Mouse (Mus musculus) adrenal gland, postnatal 25 days (tissue): ENCODE data around the gene Ralgapa2. TPM values are rescaled to one million over a fixed set of nuclear protein-coding genes. Genes with fewer than 3 reads are reported as not detected.
A peak's percentile ranks its signal among the peaks of the same experiment; 100 is the strongest.

Source experiments
- DNase-seq: peaks from one replicate; pipeline ENCODE4 v3.0.0; 2021; ENCODE audit warnings: mixed read lengths
- total RNA-seq: library from RNA; stranded (reverse); gene quantifications from 2 replicates; pipeline ENCODE4 v1.2.3, GENCODE M21; 2021

The Ralgapa2 gene
- total RNA-seq, 1 experiment from 2014 or later = 32.3 TPM

DNA sequence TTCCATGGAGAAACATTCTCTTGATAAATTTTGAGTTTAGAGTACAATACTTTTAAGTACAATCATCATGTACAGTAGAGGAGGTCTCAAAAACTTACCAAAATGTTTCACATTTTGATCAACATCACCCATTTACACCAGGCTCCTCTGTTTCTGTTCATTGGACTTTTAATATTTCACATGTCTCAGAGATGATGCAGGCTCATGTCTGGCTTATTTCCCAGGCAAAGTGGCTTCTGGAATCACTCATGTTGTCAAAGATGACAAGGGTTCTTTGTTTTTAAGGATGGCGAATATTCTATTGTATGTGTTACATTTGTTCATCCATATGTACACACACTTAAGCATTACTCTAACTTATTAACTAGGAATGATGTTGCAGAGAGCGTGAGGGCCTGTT lies 152.5 kb downstream of the Ralgapa2 start:
- DNase-seq = no peak

DNA sequence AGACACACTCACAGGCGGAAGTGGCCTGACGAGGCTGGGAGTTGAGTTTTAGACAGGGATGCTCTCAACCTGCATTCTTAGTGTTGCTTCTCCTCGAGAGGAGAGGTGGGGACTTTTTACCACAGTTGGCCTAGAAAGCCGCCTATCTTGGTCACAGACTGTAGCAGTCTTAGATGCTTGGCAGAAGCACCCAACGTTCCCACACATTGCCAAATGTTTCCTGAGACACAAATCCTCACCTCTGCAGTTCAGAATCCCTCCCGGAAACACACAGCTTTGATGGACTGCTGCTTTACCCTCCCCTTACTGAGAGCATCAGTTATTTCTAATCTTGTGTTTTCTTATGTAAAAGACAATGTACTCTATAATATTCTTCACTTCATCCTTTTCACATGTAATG lies 155.6 kb downstream of the Ralgapa2 start:
- no peak for DNase-seq

GRCm38 (mm10) chr2:146350230-146350629 lies 161.9 kb downstream of the Ralgapa2 start:
- DNase-seq = no peak

- no peak for DNase-seq
These were observed 164.2 kb downstream of the Ralgapa2 start for GRCm38 (mm10) chr2:146347942-146348341.

- no peak for DNase-seq
These were observed 172.1 kb downstream of the Ralgapa2 start for GRCm38 (mm10) chr2:146340090-146340489.

DNA sequence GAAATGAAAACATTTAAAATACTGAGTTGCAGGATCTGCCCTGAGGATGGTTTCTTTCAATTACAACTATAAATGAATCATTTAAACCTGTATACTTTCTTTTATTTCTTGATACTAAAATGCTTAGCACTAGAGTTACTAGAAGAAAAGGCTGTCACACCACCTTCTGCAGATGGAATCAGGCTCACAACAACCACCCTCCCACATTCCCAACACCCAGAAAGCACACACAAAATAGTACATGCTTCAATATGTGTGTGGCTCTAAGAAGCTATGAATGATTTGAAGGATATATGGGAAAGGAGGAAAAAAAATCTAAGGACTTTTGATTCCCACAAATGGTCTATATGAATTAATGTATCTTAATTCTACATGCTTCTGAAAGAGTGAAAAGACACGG lies 174.6 kb downstream of the Ralgapa2 start:
- no peak for DNase-seq

GRCm38 (mm10) chr2:146331894-146332476 lies 180.2 kb downstream of the Ralgapa2 start:
- DNase-seq = no peak

DNA sequence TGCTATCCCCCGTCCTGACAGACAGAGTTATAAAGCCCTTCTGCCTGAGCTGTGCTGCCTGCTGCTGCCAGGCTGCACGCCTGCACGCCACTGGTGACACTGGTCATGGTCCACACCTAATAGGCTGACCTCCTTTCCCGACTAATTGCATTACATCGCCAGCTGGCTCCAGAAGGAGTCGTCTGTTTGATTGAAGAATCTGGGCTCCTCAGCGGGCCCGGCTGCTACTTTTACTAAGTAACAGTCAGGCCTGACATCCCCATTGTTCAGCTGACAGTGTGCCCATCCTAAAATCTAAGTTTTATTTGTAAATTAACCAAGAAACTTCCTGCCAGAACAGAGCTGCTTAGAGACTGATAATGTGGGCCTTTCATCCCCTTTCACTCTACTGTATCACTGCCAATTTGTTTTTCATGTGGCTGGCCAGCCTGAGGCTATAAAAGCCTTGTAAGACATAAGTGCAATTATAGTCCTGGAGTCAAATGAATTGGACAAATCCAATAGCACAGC lies 181.3 kb downstream of the Ralgapa2 start:
- peak; percentile 7 for DNase-seq

- no peak for DNase-seq
These were observed 182.0 kb downstream of the Ralgapa2 start for GRCm38 (mm10) chr2:146330101-146330500.

- DNase-seq = no peak
These were observed 185.5 kb downstream of the Ralgapa2 start for GRCm38 (mm10) chr2:146326654-146327053.

DNA sequence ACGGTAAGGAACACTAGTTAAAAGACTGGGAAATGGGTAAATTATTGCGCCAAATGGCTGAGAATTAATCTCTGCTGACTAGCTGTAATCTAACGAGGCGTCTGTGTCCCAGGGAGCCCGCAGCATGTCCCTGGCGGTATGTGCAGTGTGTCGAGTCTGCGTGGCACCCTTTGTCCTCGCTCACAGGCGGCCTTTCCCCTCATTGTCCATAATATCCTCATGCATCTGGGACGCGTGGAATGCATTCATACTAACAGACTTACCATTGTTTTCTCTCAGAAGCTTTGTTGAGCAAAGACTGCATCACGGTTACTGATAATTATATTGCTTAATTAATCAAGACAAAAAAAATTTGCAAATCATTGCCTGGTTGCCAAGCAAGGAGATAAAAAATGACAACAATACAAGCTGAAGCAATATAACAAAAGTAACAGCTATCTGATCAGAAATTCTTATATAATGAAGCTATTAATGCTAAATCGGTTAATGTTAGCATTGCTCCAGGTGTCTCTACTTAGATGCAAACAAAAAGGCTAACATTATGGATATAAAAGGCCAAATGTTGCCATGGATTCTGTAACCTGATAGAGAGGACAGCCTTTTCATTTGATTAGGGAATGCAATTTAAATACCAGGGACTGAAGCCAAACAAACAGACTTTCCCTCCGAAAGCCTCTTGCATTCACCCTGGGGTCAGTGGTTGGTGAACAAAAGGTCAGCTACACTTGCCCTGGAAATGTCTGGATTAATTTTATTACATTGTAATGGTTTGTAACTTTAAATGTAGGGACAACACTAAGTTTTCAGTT lies 187.0 kb downstream of the Ralgapa2 start:
- DNase-seq = no peak

- no peak for DNase-seq
These were observed 187.8 kb downstream of the Ralgapa2 start for GRCm38 (mm10) chr2:146324140-146324906.

- no peak for DNase-seq
These were observed 188.6 kb downstream of the Ralgapa2 start for GRCm38 (mm10) chr2:146323528-146323927.

DNA sequence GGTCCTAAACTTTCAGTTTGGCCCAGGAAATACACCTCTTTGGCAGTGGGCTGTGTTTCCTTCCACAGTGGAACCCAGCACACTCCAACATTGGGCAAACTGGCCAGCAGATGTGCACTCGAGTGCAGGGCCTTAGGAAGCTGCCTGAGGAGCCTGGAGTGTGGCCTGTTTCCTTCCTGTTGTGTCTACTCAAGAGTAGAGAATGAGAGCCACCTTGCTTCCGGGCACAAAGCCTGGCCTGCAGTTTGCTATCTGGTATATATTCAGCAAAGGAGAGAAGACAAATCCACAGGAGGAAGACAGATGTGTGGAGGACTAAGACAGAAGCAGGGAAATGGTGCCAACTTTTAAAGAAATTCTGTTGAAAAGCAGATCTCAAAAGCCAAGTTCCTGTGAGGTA lies 189.4 kb downstream of the Ralgapa2 start:
- DNase-seq = no peak

- no peak for DNase-seq
These were observed 190.1 kb downstream of the Ralgapa2 start for GRCm38 (mm10) chr2:146322019-146322418.

- no peak for DNase-seq
These were observed 191.5 kb downstream of the Ralgapa2 start for GRCm38 (mm10) chr2:146320666-146321065.

DNA sequence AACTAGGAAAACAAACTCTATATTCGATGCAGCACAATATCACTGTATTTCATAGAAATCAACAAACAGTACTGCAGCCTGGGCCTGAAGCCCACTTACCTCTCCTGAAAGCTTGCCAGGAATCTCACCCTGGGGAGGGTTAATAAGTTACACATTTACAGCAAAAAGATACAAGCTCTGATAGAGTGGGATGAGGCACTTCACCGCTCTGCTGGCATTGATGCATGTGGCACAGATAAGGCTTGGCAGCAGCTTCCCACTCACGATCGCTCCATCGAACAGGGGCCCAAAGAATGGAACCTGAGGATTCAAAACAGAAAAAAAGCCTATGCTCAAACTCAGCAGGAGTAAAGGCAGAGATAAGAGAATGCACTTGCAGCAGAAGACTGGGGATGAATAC lies 197.4 kb downstream of the Ralgapa2 start:
- no peak for DNase-seq

- no peak for DNase-seq
These were observed 198.3 kb downstream of the Ralgapa2 start for GRCm38 (mm10) chr2:146313811-146314210.

GRCm38 (mm10) chr2:146310760-146311159 lies 201.4 kb downstream of the Ralgapa2 start:
- DNase-seq = no peak

DNA sequence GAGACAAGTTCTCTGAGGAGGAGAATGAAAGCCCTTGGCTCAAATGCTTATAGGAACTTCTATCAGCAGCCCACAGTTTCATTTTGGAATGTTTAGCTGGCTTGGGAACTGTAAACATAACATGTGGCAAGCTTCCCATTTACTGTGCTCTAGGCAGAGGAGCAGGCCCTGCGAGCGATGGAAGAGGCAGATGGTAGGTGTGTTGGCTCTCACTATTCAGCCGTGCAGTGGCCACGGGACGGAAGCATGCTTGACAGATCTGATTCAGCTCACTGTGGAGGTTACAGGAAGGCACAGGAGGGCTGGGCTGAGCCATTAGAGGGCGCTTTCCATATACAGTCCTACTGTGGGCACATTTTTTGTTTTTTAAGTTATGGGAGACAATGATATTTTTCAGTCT lies 201.9 kb downstream of the Ralgapa2 start:
- no peak for DNase-seq

- no peak for DNase-seq
These were observed 202.7 kb downstream of the Ralgapa2 start for GRCm38 (mm10) chr2:146309413-146309812.

DNA sequence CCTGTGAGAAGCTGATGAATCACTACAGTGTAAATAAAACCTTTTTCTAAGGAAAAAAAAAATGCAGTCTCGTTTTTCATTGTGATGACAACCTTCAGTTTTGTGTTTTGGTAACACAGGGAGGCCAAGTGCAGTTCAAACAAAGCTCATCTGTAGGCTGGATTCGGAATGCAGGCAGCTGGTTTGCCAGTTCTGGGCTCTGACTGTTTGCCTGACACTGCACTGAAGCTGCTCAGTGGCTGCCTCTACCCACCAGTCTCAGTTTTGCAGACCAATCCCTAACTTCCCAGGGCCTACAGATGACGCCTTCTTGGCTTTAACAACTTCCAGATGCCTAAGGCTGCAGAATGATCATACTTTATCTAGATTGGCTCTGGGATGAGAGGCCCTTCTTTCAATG lies 205.1 kb downstream of the Ralgapa2 start:
- no peak for DNase-seq

DNA sequence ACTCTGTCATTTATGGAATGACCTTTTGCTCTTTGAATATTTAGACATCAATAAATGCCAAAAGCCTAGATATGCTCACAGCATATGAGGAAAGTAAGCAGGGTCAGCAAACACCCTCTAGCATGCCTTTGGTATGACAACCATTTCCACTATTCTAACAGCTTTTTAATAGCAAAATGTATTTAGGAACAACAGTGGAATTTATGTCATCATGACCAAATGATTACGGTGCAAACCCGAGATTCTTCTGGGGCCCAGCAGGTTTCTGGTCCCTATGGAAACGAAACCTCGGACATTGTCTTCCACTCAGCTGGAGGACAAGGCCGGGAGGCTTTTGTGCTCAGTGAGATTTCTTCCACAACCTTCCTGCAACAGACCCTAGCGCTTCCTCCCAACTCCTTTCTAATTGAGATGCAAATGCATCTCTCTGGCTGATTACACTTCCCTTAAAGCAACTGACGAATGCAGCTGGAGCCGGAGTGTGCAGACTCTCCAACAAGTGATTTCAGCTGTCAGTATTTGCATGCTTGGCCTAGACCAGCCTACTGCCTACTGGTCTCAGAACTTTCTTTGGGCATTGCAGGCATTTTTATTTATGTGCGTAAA lies 209.9 kb downstream of the Ralgapa2 start:
- no peak for DNase-seq
